Mouse (Mus musculus) lung, postnatal 0 days (tissue): ENCODE measurements at regions not wholly inside any gene's neighbourhood (a gene's known extent, or its start where the extent isn't known, plus 50 kb on each side); places are given as distances from the start of the nearest gene placed in this dataset.

Experiments used
- CTCF ChIP-seq: IDR thresholded peaks from 2 replicates; pipeline ENCODE4 v1.5.1; 2016; ENCODE audit warnings: antibody characterized with exemption, mild to moderate bottlenecking
- EP300 ChIP-seq: IDR thresholded peaks from 2 replicates; pipeline ENCODE4 v1.6.1; 2016; ENCODE audit warnings: antibody characterized with exemption, mild to moderate bottlenecking, control low read depth

- TF ChIP-seq CTCF (no peak), EP300 (no peak)
Measured at GRCm38 (mm10) chr13:116555053-116555452, 245.6 kb upstream of the Isl1 start.
